Mouse (Mus musculus) lung, postnatal 0 days (tissue): ENCODE results near the gene Fam124a.

ENCODE experiments used
- CTCF ChIP-seq: IDR thresholded peaks from 2 replicates; pipeline ENCODE4 v1.5.1; 2016; ENCODE audit warnings: antibody characterized with exemption, mild to moderate bottlenecking
- EP300 ChIP-seq: IDR thresholded peaks from 2 replicates; pipeline ENCODE4 v1.6.1; 2016; ENCODE audit warnings: antibody characterized with exemption, mild to moderate bottlenecking, control low read depth

- no peak for TF ChIP-seq CTCF
- TF ChIP-seq EP300: no peak
These were observed 18.5 kb upstream of the Fam124a start for GRCm38 (mm10) chr14:62536988-62537387.
